Mouse (Mus musculus) cerebellum, adult 11-12 months (tissue): ENCODE data around the gene Shf.
A peak's percentile ranks its signal among the peaks of the same experiment; 100 is the strongest.

ENCODE experiments used
- DNase-seq: peaks from one replicate; pipeline ENCODE4 v3.0.0; 2022

The Shf gene

DNA sequence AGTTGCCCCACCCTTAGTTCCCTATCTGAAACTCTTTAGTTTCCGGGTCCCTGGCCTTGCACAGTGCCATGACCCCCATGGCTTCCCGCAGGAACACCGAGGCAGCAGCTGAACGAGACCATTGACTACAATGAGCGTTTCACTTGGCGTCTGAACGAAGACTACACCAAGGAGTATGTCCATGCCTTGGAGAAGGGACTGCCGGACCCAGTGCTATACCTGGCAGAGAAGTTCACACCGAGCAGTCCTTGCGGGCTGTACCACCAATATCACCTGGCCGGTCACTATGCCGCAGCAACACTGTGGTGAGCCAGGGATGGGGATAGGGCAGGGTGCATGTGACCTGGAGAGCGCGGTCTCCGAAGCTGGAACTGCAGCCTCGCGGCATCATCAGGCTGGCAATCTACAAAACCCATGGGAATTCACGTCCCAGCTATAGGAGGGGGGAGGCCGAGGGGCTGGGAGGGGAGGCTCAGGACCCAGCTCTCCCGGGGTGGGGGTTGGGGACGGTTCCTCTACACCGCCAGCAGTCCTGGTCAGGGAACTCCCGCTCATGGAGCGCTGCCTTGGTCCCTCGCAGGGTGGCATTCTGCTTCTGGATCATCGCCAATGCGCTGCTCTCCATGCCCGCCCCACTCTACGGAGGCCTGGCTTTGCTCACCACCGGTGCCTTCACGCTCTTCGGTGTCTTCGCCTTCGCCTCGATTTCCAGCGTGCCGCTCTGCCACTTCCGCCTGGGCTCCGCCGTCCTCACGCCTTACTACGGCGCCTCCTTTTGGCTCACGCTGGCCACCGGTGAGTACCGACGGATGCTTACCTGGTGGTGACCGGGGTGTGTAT lies 67.7 kb downstream of the Shf start:
- DNase-seq = peak; percentile 27

DNA sequence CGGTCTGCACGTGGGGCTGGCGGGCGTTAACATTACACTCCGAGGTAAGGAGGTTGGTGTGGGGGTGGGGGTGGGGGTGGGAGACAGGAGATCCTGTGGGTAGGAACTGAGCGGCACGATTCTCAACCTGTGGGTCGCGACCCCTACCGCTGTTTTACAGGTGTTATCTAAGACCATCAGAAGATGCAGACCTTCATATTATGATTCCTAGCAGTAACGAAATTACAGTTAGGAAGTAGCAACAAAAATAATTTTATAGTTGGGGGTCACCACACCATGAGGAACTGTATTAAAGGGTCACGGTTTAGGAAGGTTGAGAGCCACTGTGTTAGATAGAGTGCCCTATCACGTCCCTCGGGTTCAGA lies 68.3 kb downstream of the Shf start:
- no peak for DNase-seq

DNA sequence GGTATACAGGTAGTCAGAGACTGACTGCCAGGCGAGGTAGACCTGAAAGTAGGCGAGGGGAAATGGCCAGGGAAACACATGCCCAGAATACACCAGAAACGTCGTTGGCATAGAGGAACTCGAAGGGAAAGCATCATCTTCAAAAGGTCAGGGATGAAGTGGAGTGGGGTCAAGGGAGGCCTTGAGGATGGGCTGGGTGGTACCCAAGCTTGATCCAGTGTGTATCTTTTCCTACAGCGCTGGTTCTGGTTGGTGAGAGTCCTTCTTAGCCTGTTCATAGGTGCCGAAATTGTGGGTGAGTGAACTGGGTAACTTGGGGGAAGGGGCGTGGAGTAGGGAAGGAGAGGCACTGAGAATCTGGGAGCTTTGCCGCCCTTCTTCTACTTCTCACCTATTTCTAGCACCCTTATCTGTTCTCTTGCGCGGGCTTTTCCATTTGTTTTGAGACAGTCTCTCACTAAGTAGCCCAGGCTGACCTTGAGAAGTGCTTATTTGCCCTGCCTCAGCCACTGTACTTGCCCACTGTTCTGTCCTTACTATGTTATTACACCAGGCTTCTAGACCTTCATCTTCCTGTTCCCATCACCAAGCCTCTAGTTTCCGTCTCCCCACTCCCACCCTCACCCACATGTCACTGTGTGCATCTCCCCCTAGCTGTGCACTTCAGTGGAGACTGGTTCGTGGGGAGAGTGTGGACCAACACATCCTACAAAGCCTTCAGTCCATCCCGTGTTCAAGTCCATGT lies 68.9 kb downstream of the Shf start:
- DNase-seq = no peak
